Mouse (Mus musculus): ENCODE data around the gene R3hdm4. TPM values are rescaled to one million over a fixed set of nuclear protein-coding genes. Genes with fewer than 3 reads are reported as not detected.

R3hdm4 gene
- total and polyA plus RNA-seq, 3 experiments, result 10.5 to 59.4 (median 22.3) TPM

DNA sequence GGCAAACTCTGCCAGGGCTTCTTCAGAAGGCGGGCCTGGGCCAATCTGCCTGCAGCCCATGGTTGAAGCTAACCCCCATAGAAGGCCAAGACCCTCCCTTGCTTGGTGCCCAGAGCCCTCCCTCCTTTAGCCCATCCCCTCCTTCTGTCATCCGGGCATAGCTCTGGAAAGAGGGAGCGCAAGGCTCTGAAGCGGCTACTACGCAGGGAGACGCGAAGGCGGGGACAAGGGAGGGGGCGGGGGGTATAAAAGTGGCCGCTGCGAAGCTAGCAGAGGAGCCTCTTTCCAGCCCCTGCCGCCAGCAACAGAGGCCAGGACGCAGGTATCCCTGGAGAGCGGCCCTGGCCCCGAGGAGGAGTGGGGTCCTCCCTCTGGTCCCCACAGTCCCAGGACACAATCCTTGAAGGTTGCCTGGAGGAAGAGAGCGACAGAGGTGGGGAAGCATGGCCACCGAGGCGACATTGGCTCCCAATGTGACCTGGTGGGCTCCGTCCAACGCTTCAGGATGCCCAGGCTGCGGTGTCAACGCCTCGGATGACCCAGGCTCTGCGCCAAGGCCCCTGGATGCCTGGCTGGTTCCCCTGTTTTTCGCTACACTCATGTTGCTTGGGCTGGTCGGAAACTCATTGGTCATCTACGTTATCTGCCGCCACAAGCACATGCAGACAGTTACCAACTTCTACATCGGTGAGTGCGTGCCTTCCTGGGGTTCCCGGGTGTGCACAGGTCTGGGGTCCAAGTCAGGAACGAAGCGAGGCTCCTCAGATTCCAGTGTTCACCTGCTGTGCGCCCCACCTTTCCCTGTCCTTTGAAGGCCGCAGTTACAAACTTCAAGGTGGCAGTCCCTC lies 2.6 kb downstream of the R3hdm4 start:
- Histone ChIP-seq H3K4me3 (replicated peaks in 1 of 3; ENCODE audit: low read depth in 2 of 3, low read length in 2 of 3, poor library complexity in 1 of 3) (no peak overlapping the region), H3K9me3 (replicated peaks; ENCODE audit: low read length) (peaks cover 4% of the 10 kb centered on the region), H3K36me3 (replicated peaks in 1 of 2; ENCODE audit: control insufficient read depth in 1 of 2, insufficient read depth in 1 of 2, low read length in 1 of 2) (peaks cover 0 to 7% of the 10 kb centered on the region in 2 experiments), H3K9ac (ENCODE audit: insufficient read depth, low read depth) (no peak overlapping the region), H3K4me2 (ENCODE audit: insufficient read depth, low read depth, poor library complexity, severe bottlenecking) (no peak overlapping the region), H3K27me3 (replicated peaks) (no peaks in the 10 kb centered on the region), H3K4me1 (ENCODE audit: control insufficient read depth in 1 of 2, insufficient read depth in 2 of 2) (peaks cover 10 to 35% of the 10 kb centered on the region in 2 experiments), H3K27ac (ENCODE audit: insufficient read depth, low read depth) (no peak overlapping the region), H3K79me2 (replicated peaks; ENCODE audit: control insufficient read depth, extremely low read depth, insufficient read depth, poor library complexity, severe bottlenecking) (no peaks in the 10 kb centered on the region; the same call in 1 of the 2 replicates)
- dilution Hi-C loops (cut with MboI; ENCODE audit: extremely low pct_ligation_motif_present, extremely low pct_unique_long_range_greater_than_20kb, low sequenced_read_pairs) (no loop called here), in situ Hi-C loops (cut with MboI; ENCODE audit: low pct_ligation_motif_present, low pct_unique_long_range_greater_than_20kb, low sequenced_read_pairs) (no loop called here)
- TF ChIP-seq TBP (conservative IDR thresholded peaks at IDR 0.05; ENCODE audit: low read depth, low read length) (no peak), MAX (IDR thresholded peaks at IDR 0.05; ENCODE audit: low read length) (no peak), JUND (conservative IDR thresholded peaks at IDR 0.05; ENCODE audit: low read depth, low read length) (no peak), BHLHE40 (IDR thresholded peaks at IDR 0.05; ENCODE audit: low read depth, low read length) (no peak), CHD1 (IDR thresholded peaks at IDR 0.05; ENCODE audit: low read depth, low read length) (no peak), ZC3H11A (IDR thresholded peaks at IDR 0.05; ENCODE audit: low read depth, low read length) (no peak), ETS1 (conservative IDR thresholded peaks at IDR 0.05; ENCODE audit: low read depth, low read length) (no peak), RAD21 (IDR thresholded peaks at IDR 0.05; ENCODE audit: low read depth, low read length) (no peak), SMC3 (IDR thresholded peaks at IDR 0.05; ENCODE audit: low read depth, low read length) (no peak), MEF2A (IDR thresholded peaks at IDR 0.05; ENCODE audit: borderline replicate concordance, low read depth, low read length) (no peak), POLR2A (IDR thresholded peaks at IDR 0.05; ENCODE audit: low read depth, low read length) (no peak), RCOR1 (conservative IDR thresholded peaks at IDR 0.05; ENCODE audit: low read depth, low read length) (no peak), TCF12 (IDR thresholded peaks at IDR 0.05; ENCODE audit: low read depth, low read length) (no peak), ZMIZ1 (IDR thresholded peaks at IDR 0.05; ENCODE audit: low read depth, low read length) (no peak), E2F4 (IDR thresholded peaks at IDR 0.05; ENCODE audit: insufficient replicate concordance, low read depth, low read length) (no peak)
- DNase-seq (ENCODE audit: extremely low read depth), result no peak

DNA sequence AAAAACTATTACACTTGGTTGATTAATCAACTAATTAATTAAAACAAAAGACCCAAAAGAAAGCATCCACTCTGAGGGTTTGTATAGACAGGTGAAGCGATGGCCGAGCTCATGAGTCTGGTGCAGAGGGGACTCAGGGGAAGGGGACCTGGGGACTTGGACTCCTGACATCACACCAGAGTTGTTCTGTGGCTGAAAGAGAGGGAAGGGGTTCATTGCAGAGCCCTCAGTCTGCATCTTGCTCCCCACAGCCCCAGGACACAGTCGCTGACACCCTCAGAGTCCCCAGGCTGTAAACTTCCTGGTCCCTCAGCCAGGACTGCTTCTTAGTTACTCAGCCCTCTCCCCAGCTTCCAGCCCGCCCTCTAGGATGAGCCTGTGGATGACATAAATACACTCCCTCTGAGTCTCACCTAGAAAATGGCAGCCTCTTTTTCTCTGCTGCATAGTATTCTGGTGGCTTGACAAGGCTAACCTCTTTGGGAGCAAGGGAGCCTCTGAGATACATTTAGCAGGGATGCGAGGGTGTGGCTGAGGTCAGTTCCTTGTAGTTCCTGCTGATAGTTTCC lies 3.4 kb downstream of the R3hdm4 start:
- Histone ChIP-seq H3K79me2 (replicated peaks; ENCODE audit: control insufficient read depth, extremely low read depth, insufficient read depth, poor library complexity, severe bottlenecking) (no peaks in the 10 kb centered on the region; the same call in 1 of the 2 replicates), H3K9ac (ENCODE audit: insufficient read depth, low read depth) (peak overlapping the region; percentile 94; the same call in 1 of the 2 replicates)
- in situ Hi-C loops (cut with MboI; ENCODE audit: low pct_ligation_motif_present, low pct_unique_long_range_greater_than_20kb, low sequenced_read_pairs), result no loop called here

More for the DNA sequence above, 3.4 kb downstream of the R3hdm4 start:
- TF ChIP-seq ZC3H11A (IDR thresholded peaks at IDR 0.05; ENCODE audit: low read depth, low read length) (no peak), KAT2A (IDR thresholded peaks at IDR 0.05; ENCODE audit: insufficient replicate concordance, low read length) (no peak), HCFC1 (IDR thresholded peaks at IDR 0.05; ENCODE audit: low read depth, low read length) (no peak), BHLHE40 (IDR thresholded peaks at IDR 0.05; ENCODE audit: low read depth, low read length) (no peak), POLR2AphosphoS2 (IDR thresholded peaks at IDR 0.05; ENCODE audit: low read depth, low read length) (no peak), EP300 (IDR thresholded peaks at IDR 0.05; ENCODE audit: low read length) (no peak), RCOR1 (conservative IDR thresholded peaks at IDR 0.05; ENCODE audit: low read depth, low read length) (no peak), CTCF (conservative IDR thresholded peaks at IDR 0.05 in 1 of 2, IDR thresholded peaks at IDR 0.05 in 1 of 2; ENCODE audit: low read depth in 2 of 2, low read length in 2 of 2) (no peak), MXI1 (IDR thresholded peaks at IDR 0.05; ENCODE audit: low read depth, low read length) (no peak), SIN3A (IDR thresholded peaks at IDR 0.05; ENCODE audit: low read length) (no peak), CHD2 (IDR thresholded peaks at IDR 0.05; ENCODE audit: low read length) (no peak), IRF4 (IDR thresholded peaks at IDR 0.05; ENCODE audit: low read depth, low read length) (no peak), ZKSCAN1 (IDR thresholded peaks at IDR 0.05; ENCODE audit: borderline replicate concordance, low read depth, low read length) (no peak), SMC3 (IDR thresholded peaks at IDR 0.05; ENCODE audit: low read depth, low read length) (no peak), CHD1 (IDR thresholded peaks at IDR 0.05; ENCODE audit: low read depth, low read length) (no peak), USF1 (IDR thresholded peaks at IDR 0.05; ENCODE audit: low read depth, low read length) (no peak), NRF1 (IDR thresholded peaks at IDR 0.05; ENCODE audit: low read depth, low read length) (no peak), MAX (IDR thresholded peaks at IDR 0.05; ENCODE audit: low read length) (no peak), JUND (conservative IDR thresholded peaks at IDR 0.05; ENCODE audit: low read depth, low read length) (no peak), MAFK (IDR thresholded peaks at IDR 0.05; ENCODE audit: insufficient replicate concordance, low read length) (no peak)
- no peaks in the 10 kb centered on the region for H3K27me3 ChIP-seq (replicated peaks)
- peaks cover 4% of the 10 kb centered on the region for H3K9me3 ChIP-seq (replicated peaks; ENCODE audit: low read length)
- peaks cover 0 to 14% of the 10 kb centered on the region in 2 experiments for H3K36me3 ChIP-seq (replicated peaks in 1 of 2; ENCODE audit: control insufficient read depth in 1 of 2, insufficient read depth in 1 of 2, low read length in 1 of 2)
- H3K4me3 ChIP-seq (replicated peaks in 1 of 3; ENCODE audit: low read depth in 2 of 3, low read length in 2 of 3, poor library complexity in 1 of 3), result no peak overlapping the region
- H3K27ac ChIP-seq (ENCODE audit: insufficient read depth, low read depth), result no peak overlapping the region
- H3K4me2 ChIP-seq (ENCODE audit: insufficient read depth, low read depth, poor library complexity, severe bottlenecking), result 0 out of 2 replicates have a peak overlapping the region, but pooled peaks have one; percentile 55
- no peak for DNase-seq (ENCODE audit: extremely low read depth)
- H3K4me1 ChIP-seq (ENCODE audit: control insufficient read depth in 1 of 2, insufficient read depth in 2 of 2), result peaks cover 10 to 30% of the 10 kb centered on the region in 2 experiments
- dilution Hi-C loops (cut with MboI; ENCODE audit: extremely low pct_ligation_motif_present, extremely low pct_unique_long_range_greater_than_20kb, low sequenced_read_pairs), result no loop called here

Data from CH12.LX (cell line).